Mouse (Mus musculus) E14TG2a.4 (cell line): ENCODE results near the gene Mgarp.

Experiments
- CTCF ChIP-seq: conservative IDR thresholded peaks from 2 replicates; pipeline ENCODE4 v1.5.1; 2014; ENCODE audit warnings: low read length
- NANOG ChIP-seq: IDR thresholded peaks from 2 replicates; pipeline ENCODE4 v1.6.1; 2014; ENCODE audit warnings: borderline replicate concordance, low read length, mixed read lengths

DNA sequence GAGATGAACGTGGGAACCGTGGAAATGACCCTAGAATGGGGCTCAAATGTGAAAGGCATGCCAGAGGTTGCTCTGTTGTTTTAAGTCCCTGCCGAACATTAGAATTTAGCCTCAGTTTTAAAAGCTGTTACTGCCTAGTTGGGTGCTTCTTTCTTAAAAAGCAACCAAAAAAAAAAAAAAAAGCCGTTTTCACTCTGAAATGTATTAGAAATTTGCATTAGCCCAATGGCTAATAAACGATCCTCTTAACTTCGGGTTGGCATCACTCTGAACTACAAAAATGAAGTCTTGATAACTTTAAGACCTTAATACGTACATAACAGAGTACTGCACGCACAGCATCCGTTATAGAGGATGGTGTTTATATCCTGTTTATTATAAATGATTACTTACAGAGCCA lies 54.4 kb downstream of the Mgarp start:
- no peak for TF ChIP-seq CTCF
- no peak for TF ChIP-seq NANOG
